Mouse (Mus musculus) MEL-GATA-1-ER (cell line): Measurements from ENCODE around the gene Tom1.

Source experiments
- DNase-seq: peaks from one replicate; pipeline ENCODE4 v3.0.0-alpha.2; 2012; ENCODE audit warnings: low read depth; ENCODE audit errors: extremely low read depth

Tom1 gene

DNA sequence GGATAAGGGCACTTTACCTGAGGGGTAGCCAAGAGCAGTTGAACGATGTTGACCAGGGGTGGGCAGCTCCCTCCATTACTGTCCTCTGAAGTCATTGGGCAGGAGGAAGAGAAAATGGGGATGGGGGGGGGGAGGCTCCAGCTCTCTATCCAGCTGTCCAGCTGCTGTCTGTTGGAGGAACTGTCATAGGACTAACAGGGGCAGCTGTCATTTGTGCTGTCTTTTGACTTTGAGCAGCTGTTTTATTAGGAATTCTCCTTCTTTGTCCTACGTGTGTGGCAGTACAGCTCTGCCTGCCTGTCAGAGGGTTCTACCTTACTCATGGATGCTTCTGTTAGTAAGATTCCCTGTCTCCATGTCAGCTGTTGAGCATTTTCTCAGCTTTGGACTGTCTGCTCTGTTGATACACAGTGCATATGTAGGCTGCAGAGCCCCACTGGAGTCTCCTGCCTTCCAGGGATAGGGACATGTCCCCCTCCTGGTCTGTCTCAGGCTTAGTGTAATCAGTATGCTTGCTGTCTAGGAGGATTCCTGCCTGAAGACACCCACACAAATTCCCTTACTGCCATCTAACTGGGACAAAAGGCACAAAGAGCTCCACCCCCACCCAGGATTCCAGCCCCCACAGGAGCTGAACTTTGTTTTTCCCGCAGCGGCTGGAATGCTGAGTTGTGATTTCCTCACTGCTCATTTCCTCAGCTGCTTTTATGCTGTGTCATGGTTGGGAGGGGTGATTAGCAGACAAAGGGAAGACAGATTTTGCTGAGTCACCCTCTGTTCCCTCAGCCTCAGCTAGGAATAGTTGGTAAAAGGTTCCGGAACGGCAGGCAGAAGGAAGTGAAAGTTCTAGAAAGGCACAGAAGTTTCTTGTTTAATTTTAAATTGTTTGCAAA, 55.7 kb downstream of the Tom1 start:
- DNase-seq, result peak; percentile 76

- DNase-seq, result no peak
Observed at GRCm38 (mm10) chr8:75090781-75091365, 57.4 kb downstream of the Tom1 start.

DNA sequence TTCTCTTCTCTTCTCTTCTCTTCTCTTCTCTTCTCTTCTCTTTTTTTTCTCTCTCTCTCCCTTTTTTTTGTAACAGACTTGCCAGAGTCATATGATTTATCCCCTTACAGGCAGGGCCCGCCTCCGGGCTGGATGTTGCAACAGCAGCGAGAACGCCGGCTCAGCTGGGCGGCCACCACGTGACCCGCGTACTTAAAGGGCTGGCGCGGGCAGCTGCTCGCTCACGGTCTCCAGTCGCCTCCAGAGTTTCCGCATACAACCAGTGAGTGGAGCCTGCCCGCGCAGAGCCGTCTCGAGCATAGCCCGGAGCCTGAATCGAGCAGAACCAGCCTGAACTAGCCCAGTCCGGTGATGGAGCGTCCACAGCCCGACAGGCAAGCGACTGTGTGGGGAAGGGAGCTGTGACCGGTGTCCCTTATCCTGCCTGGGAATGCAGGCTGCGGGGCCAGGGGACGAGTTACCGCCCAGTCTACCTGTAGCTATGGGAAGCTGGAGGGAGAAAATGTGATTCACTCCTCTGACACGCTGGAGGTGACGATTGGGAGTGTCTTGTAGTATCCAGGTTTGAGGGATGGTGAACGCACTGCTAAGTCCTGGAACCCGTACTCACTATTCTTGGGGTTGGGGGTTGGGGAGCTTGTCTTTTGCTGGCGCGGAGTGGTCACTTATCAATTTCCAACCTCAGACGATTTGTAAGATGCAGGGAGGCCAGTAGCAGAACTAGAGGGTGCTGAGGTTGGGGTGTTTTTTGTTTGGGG, 60.1 kb downstream of the Tom1 start, which contains the start of gene Hmox1:
Hmox1 (plus strand) TSS at position 223 of the 758 bp plus-strand sequence.
- DNase-seq, result peak; percentile 78

DNA sequence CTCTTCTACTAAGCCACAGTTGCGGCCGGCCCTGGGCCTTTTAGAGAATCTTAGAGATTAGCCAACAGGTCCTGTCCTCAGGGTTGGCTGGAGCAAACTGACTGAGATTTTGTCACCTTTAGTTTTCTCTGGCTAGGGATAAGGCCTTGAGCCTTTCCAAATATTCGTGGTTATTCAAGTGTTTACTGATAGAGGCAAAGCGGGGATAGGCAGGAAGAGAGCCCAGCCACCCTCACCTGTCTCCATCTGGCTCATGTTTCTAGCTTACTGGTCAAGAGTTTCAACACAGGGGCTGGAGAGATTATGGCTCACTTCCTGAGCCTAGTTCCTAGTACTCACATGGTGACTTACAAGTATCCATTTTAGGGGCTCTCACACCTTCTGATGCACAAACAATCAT, 69.5 kb downstream of the Tom1 start:
- DNase-seq, result no peak

- no peak for DNase-seq
Observed at GRCm38 (mm10) chr8:75103376-75103878, 69.9 kb downstream of the Tom1 start.

DNA sequence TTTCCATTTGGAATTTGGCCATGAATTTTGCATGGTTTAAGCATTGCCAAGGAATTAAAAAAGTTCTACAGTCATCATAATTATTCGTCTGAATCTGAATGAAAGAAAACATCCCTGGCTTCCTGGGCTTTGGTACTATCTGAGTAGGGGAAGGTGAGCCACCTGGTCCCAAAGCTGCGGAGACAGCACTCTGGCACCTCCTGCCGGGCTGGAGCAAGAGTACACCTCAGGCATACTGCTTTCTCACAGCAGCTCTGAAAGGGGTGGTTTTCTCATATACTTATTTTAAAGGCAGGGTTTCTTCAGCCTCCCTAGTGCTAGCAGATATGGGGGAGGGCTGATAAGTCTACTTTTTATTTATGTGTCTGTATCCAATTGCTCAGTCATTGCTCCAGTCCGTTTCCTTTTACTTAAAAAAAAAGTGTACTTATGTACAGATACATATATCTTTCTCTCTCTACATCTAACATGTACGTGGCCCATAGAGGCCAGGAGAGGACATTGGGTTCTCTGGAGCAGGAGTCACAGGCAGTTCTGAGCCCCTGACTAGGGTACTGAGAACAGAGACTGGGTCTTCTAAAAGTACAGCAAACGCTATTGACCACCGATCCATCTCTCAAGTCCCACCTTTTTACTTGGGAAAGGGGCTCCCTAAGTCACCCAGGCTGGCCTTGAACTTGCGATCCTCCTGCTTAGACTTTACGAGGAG, 75.2 kb downstream of the Tom1 start:
- DNase-seq, result peak; percentile 76

- peak; percentile 96 for DNase-seq
Observed at GRCm38 (mm10) chr8:75109236-75109967, 75.9 kb downstream of the Tom1 start, which contains the start of gene Mcm5. Gene Mcm5, plus strand, starts transcription at chr8:75109569.

GRCm38 (mm10) chr8:75110093-75110492, 76.6 kb downstream of the Tom1 start:
- DNase-seq, result no peak

- no peak for DNase-seq
Observed at GRCm38 (mm10) chr8:75118505-75118904, 85.0 kb downstream of the Tom1 start.

DNA sequence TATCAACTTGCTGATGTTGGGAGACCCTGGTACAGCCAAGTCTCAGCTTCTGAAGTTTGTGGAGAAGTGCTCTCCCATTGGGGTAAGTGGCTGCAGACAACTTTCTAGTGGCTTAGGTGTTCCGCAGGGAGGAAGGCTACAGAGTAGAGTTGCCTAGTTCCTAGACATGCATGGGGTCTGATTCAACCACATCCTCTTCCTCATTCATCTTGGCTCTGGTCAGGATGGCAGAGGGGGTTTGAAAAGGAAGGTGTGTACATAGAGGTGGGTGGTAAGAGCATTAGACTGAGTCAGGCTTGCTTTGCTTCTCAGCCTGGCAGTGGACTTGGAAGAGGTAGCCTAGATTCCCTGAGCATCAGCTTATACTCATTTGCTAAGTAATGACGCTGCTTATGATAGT, 85.8 kb downstream of the Tom1 start:
- no peak for DNase-seq
